Mouse (Mus musculus) MEL (cell line): ENCODE results near the gene Flrt2. TPM values are rescaled to one million over a fixed set of nuclear protein-coding genes. Genes with fewer than 3 reads are reported as not detected.

ENCODE experiments used
- DNase-seq: peaks from one replicate; pipeline ENCODE4 v3.0.0; 2011; ENCODE audit warnings: low read depth, low spot score
- H3K27ac ChIP-seq: 2 replicates; pipeline ENCODE4 v1.5.1; 2012; ENCODE audit warnings: low read depth, mild to moderate bottlenecking, control low read depth, low read length, moderate library complexity; ENCODE audit not compliant: control insufficient read depth
- H3K27me3 ChIP-seq, 2 experiments: fragments of 150-350 bp in 1 of 2; sonication (generic) in 1 of 2; 2 replicates each; pipeline ENCODE4 v1.6.1; 2012; ENCODE audit warnings: low read length in 2 of 2, mild to moderate bottlenecking in 2 of 2, improper control_type of control experiment in 1 of 2, moderate library complexity in 1 of 2; ENCODE audit not compliant: insufficient read depth in 2 of 2, control insufficient read depth in 1 of 2
- H3K36me3 ChIP-seq, 2 experiments: 2 replicates each; pipeline ENCODE4 v1.6.1; 2012 to 2014; ENCODE audit warnings: low read length in 2 of 2, improper control_type of control experiment in 1 of 2, inconsistent platforms in 1 of 2, mild to moderate bottlenecking in 1 of 2; ENCODE audit not compliant: insufficient read depth in 2 of 2, control insufficient read depth in 1 of 2
- H3K4me1 ChIP-seq, 2 experiments: fragments of 150-350 bp in 1 of 2; sonication (generic) in 1 of 2; 2 replicates each; pipeline ENCODE4 v1.6.1; 2012; ENCODE audit warnings: low read length in 2 of 2, improper control_type of control experiment in 1 of 2, mild to moderate bottlenecking in 1 of 2; ENCODE audit not compliant: insufficient read depth in 2 of 2, control insufficient read depth in 1 of 2
- H3K4me3 ChIP-seq, 2 experiments: fragments of 150-350 bp in 1 of 2; sonication (generic) in 1 of 2; 2 replicates each; pipeline ENCODE4 v1.5.1; 2012; ENCODE audit warnings: low read depth in 2 of 2, low read length in 2 of 2, mild to moderate bottlenecking in 2 of 2, moderate library complexity in 2 of 2, control low read depth in 1 of 2, improper control_type of control experiment in 1 of 2; ENCODE audit not compliant: control insufficient read depth in 1 of 2, insufficient read depth in 1 of 2
- H3K79me2 ChIP-seq: 2 replicates; pipeline ENCODE4 v1.6.1; 2012; ENCODE audit warnings: mild to moderate bottlenecking, low read length, moderate library complexity; ENCODE audit not compliant: control insufficient read depth, poor library complexity, insufficient read depth
- H3K9ac ChIP-seq: 2 replicates; pipeline ENCODE4 v1.6.1; 2012; ENCODE audit warnings: low read depth, mild to moderate bottlenecking, control low read depth, low read length, moderate library complexity; ENCODE audit not compliant: control insufficient read depth, poor library complexity, severe bottlenecking
- H3K9me3 ChIP-seq: fragments of 150-350 bp; sonication (generic); replicated peaks from 2 replicates; pipeline ENCODE4 v1.6.1; 2012; ENCODE audit warnings: mild to moderate bottlenecking, low read length, improper control_type of control experiment, moderate library complexity; ENCODE audit not compliant: insufficient read depth
- CTCF ChIP-seq, 3 experiments: IDR thresholded peaks in 2 of 3; conservative IDR thresholded peaks in 1 of 3; 2 replicates each; pipeline ENCODE4 v1.5.1; 2011 to 2012; ENCODE audit warnings: low read length in 3 of 3, low read depth in 2 of 3, mild to moderate bottlenecking in 2 of 3, improper control_type of control experiment in 1 of 3, inconsistent platforms in 1 of 3, mixed read lengths in 1 of 3, moderate library complexity in 1 of 3; ENCODE audit not compliant: control insufficient read depth in 1 of 3, insufficient read depth in 1 of 3, poor library complexity in 1 of 3, severe bottlenecking in 1 of 3
- ETS1 ChIP-seq: IDR thresholded peaks from 2 replicates; pipeline ENCODE4 v1.6.1; 2012; ENCODE audit warnings: low read depth, mild to moderate bottlenecking, inconsistent platforms, low read length, improper control_type of control experiment, moderate library complexity
- HCFC1 ChIP-seq: IDR thresholded peaks from 2 replicates; pipeline ENCODE4 v1.6.1; 2012; ENCODE audit warnings: low read depth, mild to moderate bottlenecking, inconsistent platforms, low read length, improper control_type of control experiment, moderate library complexity
- JUND ChIP-seq: IDR thresholded peaks from 2 replicates; pipeline ENCODE4 v1.6.1; 2011; ENCODE audit warnings: low read depth, mild to moderate bottlenecking, improper control_type of control experiment, low read length
- MAFK ChIP-seq: IDR thresholded peaks from 2 replicates; pipeline ENCODE4 v1.6.1; 2011; ENCODE audit warnings: low read depth, mild to moderate bottlenecking, low read length, improper control_type of control experiment, borderline replicate concordance
- MAZ ChIP-seq: IDR thresholded peaks from 2 replicates; pipeline ENCODE4 v1.6.1; 2012; ENCODE audit warnings: low read depth, mild to moderate bottlenecking, inconsistent platforms, low read length, improper control_type of control experiment
- NELFE ChIP-seq: IDR thresholded peaks from 2 replicates; pipeline ENCODE4 v1.6.1; 2011; ENCODE audit warnings: low read depth, low read length, improper control_type of control experiment
- NRF1 ChIP-seq: IDR thresholded peaks from 2 replicates; pipeline ENCODE4 v1.6.1; 2014; ENCODE audit warnings: low read depth, mild to moderate bottlenecking, inconsistent platforms, low read length, improper control_type of control experiment, moderate library complexity; ENCODE audit not compliant: poor library complexity, insufficient read depth, severe bottlenecking
- POLR2A ChIP-seq, 2 experiments: IDR thresholded peaks; 2 replicates each; pipeline ENCODE4 v1.6.1; 2011 to 2012; ENCODE audit warnings: low read length in 2 of 2, mild to moderate bottlenecking in 2 of 2, control low read depth in 1 of 2, improper control_type of control experiment in 1 of 2, low read depth in 1 of 2, moderate library complexity in 1 of 2; ENCODE audit not compliant: control insufficient read depth in 1 of 2, insufficient read depth in 1 of 2, poor library complexity in 1 of 2
- POLR2AphosphoS2 ChIP-seq: IDR thresholded peaks from 2 replicates; pipeline ENCODE4 v1.6.1; 2011; ENCODE audit warnings: low read length, improper control_type of control experiment
- TAL1 ChIP-seq: IDR thresholded peaks from 2 replicates; pipeline ENCODE4 v1.6.1; 2012; ENCODE audit warnings: mild to moderate bottlenecking, inconsistent platforms, low read length, moderate library complexity, mixed read lengths
- TBP ChIP-seq: IDR thresholded peaks from 2 replicates; pipeline ENCODE4 v1.8.0; 2011; ENCODE audit warnings: low read depth, low read length, improper control_type of control experiment
- TCF12 ChIP-seq: IDR thresholded peaks from 2 replicates; pipeline ENCODE4 v1.6.1; 2014; ENCODE audit warnings: low read depth, mild to moderate bottlenecking, inconsistent platforms, low read length, improper control_type of control experiment, moderate library complexity
- ZKSCAN1 ChIP-seq: IDR thresholded peaks from 2 replicates; pipeline ENCODE4 v1.6.1; 2012; ENCODE audit warnings: low read depth, mild to moderate bottlenecking, inconsistent platforms, low read length, improper control_type of control experiment, moderate library complexity
- polyA plus RNA-seq, 2 experiments: library from polyadenylated mRNA; stranded (reverse) in 1 of 2; unstranded in 1 of 2; fragments of >175 nt in 1 of 2; fragments of >200 nt in 1 of 2; gene quantifications; 2 replicates each; pipeline versions ENCODE4 v1.2.1 to v1.2.4; 2012; ENCODE audit warnings: low replicate concordance in 2 of 2, low read depth in 1 of 2; ENCODE audit not compliant: insufficient read length in 2 of 2, insufficient read depth in 1 of 2, missing spikeins in 1 of 2
- total RNA-seq: library from RNA; depleted of rRNA; stranded (reverse); fragments of 300-350 nt; gene quantifications from 2 replicates; pipeline ENCODE4 v1.2.3, GENCODE M21; 2012

Flrt2 gene
- total and polyA plus RNA-seq, 3 experiments: not detected

DNA sequence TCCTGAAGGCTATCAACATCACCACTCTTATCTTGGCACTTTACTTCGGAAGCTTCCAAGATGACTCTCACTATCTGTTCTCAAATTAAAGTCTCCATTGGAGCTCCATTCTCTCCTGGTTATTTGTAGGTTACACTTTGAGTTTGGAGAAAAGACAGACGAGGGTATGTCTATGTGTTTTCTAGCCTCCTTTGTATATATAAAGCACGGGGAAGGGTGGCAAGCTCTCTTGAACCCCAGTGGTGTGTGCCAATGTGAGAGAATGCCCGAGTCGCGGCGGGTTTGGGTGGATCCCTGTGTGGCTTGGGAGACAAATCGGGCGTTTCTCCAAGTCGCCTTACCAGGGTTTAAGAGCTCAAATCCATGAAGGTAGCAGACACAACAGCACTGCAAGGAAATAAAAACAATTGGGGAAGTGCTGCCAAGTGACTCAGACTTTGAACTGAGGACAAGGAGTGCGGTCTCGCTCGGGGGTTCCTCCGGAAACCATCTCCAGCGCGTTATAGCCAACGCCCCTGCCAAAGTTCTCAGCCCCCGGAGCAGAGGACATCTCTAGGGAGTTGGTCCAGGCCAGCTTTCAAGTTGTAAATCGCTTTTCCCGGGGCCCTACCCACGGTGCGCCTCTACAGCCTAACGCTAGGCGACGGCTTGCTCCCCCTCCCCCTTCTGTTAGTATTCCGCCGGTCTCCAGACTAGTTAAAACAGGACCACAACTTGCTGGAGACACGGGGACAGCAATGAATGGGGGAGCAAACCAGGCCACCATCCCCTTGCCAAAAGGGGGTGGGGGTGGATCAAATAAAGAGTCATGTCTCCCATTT lies 1.8 kb downstream of the Flrt2 start:
- TF ChIP-seq NELFE: no peak
- no peak for TF ChIP-seq POLR2A (IDR thresholded peaks at IDR 0.05; ENCODE audit: control insufficient read depth in 1 of 2, insufficient read depth in 1 of 2, low read depth in 1 of 2, low read length in 2 of 2, poor library complexity in 1 of 2)
- no peak for TF ChIP-seq MAFK
- no peak for TF ChIP-seq ZKSCAN1
- no peak for TF ChIP-seq JUND
- TF ChIP-seq ETS1: no peak
- no peak for TF ChIP-seq TBP
- TF ChIP-seq POLR2AphosphoS2: no peak
- Histone ChIP-seq H3K9ac (no peak overlapping the region), H3K36me3 (no peaks in the 10 kb centered on the region), H3K27ac (no peak overlapping the region), H3K9me3 (no peaks in the 10 kb centered on the region), H3K79me2 (no peaks in the 10 kb centered on the region), H3K4me3 (no peak overlapping the region), H3K27me3 (no peaks in the 10 kb centered on the region), H3K4me1 (no peaks in the 10 kb centered on the region)
- no peak for DNase-seq

DNA sequence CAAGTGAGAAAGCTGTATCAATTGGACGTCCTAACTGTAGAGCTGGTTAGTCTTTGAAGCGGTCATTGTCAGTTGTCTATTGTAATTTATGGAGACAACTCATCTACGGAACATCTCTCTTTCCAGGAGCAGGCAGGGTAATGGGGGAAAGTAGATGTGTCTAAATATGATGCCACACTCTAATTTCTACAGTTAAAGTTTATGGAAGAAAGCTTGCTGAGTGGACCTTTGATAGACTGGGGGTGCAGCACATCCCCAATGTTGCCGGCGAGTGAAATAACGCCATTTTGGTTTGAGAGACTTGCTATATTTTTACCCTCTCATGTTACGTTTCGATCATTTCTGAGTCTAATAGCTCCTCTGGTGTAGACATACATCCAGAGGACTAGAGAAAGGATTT lies 2.5 kb downstream of the Flrt2 start:
- DNase-seq: no peak
- Histone ChIP-seq H3K27me3 (no peaks in the 10 kb centered on the region), H3K4me1 (no peaks in the 10 kb centered on the region), H3K79me2 (no peaks in the 10 kb centered on the region), H3K9me3 (no peaks in the 10 kb centered on the region), H3K27ac (no peak overlapping the region), H3K4me3 (no peak overlapping the region), H3K9ac (no peak overlapping the region), H3K36me3 (no peaks in the 10 kb centered on the region)
- TF ChIP-seq TCF12 (no peak), MAFK (no peak), HCFC1 (no peak), NRF1 (no peak)

DNA sequence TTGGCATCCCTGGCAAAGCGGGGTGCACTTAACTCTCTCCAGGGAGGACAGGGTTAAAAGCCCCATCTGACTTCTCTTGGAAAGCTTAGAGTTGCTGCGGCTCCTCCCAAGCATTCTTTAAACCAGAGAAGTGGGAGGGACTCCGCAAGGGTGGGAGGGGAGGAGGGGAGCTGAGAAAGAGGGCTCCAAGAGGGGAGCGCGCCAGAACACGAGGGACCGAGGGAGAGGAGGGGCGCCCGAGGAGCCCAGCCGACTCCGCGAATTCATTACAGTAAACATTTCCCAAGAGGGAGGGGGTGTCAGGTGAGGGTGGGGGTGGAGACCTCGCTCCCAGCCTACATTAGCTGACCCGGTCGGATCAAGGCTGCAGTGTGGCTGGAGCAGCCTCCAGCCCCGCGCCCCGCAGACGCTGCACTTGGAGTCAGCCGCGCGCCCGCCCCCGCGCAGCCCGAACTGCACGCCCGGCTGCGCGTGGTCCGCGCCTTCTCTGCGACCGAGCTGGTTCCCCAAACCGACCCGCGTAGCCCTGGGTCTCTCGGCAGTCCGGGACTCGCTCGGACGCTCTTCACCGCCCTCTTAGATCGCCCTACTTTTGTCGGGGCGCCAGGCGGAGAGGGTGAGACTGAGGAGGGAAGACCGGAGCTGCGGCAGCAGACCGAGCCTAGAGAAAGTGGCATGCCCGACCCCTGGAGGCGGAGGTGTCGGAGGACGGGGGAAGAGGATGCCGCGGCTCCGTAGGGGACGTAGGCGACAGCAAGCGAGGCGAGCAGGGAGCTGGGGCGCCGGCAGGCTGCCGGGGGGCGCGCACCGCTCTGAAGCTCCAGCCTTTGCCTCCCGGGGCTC lies 3.2 kb downstream of the Flrt2 start:
- H3K79me2 ChIP-seq: no peaks in the 10 kb centered on the region
- no peak for TF ChIP-seq CTCF (IDR thresholded peaks at IDR 0.05 in 2 of 3, conservative IDR thresholded peaks at IDR 0.05 in 1 of 3; ENCODE audit: control insufficient read depth in 1 of 3, insufficient read depth in 1 of 3, low read depth in 2 of 3, low read length in 3 of 3, poor library complexity in 1 of 3, severe bottlenecking in 1 of 3)
- no peak for TF ChIP-seq MAZ
- TF ChIP-seq TAL1: no peak
- no peak overlapping the region for H3K27ac ChIP-seq
- H3K4me1 ChIP-seq: no peaks in the 10 kb centered on the region
- H3K4me3 ChIP-seq: no peak overlapping the region
- DNase-seq: no peak
- no peaks in the 10 kb centered on the region for H3K36me3 ChIP-seq
- no peaks in the 10 kb centered on the region for H3K27me3 ChIP-seq
- H3K9ac ChIP-seq: no peak overlapping the region
- no peaks in the 10 kb centered on the region for H3K9me3 ChIP-seq
